Mouse (Mus musculus): Measurements from ENCODE around the gene Snx5. TPM values are rescaled to one million over a fixed set of nuclear protein-coding genes. Genes with fewer than 3 reads are reported as not detected.

The Snx5 gene
- total and polyA plus RNA-seq, 3 experiments: 136 to 835 (median 213) TPM

DNA sequence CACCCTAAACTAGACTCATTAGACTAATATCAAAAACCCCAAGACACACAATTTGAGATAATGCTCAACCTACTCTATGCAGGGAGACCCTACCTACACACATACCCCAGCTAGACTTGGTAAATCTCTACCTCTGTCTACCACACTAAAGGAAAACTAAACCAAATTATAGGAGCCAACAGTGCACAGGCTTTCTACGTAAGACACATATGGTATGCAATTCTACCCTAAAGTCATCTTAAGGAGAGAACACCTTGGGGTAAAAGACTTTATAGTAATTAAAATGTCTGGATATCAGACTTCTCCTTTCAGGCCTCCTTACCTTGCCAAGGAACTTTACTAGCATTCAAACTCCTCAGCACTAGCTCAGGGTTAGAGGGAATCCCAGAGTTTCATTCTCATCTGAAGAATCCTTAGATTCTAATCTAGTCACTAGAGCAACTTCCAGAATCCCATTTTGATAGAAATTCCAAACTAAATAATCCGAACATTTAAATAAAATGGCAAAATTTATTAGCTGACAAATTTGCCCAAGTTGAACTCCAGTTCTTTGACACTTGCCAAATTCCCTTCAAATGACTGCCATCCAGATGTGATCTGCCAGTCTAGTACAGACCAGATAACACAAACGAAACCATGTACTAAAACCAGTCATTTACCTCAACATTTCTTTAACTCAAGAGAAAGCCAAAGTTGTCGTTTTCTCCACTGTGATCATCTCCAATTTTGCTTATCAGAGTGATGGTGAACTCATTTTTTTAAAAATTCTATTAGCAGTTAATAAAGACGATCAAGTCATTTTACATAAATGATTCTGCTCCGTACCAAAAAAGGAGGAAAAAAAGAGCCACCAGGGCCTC, 2.0 kb downstream of the Snx5 start:
- Histone ChIP-seq H3K79me2 (ENCODE audit: control insufficient read depth, insufficient read depth, low read length, poor library complexity) (peaks cover 90% of the 10 kb centered on the region), H3K27me3 (ENCODE audit: control insufficient read depth in 1 of 2, insufficient read depth in 2 of 2, low read length in 2 of 2) (no peaks in the 10 kb centered on the region), H3K36me3 (ENCODE audit: control insufficient read depth in 1 of 2, insufficient read depth in 2 of 2, low read length in 2 of 2) (peaks cover 14 to 56% of the 10 kb centered on the region in 2 experiments), H3K4me1 (ENCODE audit: control insufficient read depth in 1 of 2, insufficient read depth in 2 of 2, low read length in 2 of 2) (peaks cover 4 to 18% of the 10 kb centered on the region in 2 experiments), H3K27ac (ENCODE audit: control insufficient read depth, low read depth, low read length) (peak overlapping the region; percentile 78), H3K9me3 (replicated peaks; ENCODE audit: insufficient read depth, low read length) (no peaks in the 10 kb centered on the region), H3K9ac (ENCODE audit: control insufficient read depth, low read depth, low read length, poor library complexity, severe bottlenecking) (peak overlapping the region; percentile 99), H3K4me3 (ENCODE audit: control insufficient read depth in 1 of 2, insufficient read depth in 1 of 2, low read depth in 2 of 2, low read length in 2 of 2) (peak overlapping the region; percentile 85 to 98)
- TF ChIP-seq ELF1 (IDR thresholded peaks at IDR 0.05; ENCODE audit: low read depth, low read length) (no peak), SIN3A (IDR thresholded peaks at IDR 0.05; ENCODE audit: low read length) (peak; percentile 46; the same call in 1 of the 2 replicates), POLR2A (IDR thresholded peaks at IDR 0.05; ENCODE audit: control insufficient read depth in 1 of 2, insufficient read depth in 1 of 2, low read depth in 1 of 2, low read length in 2 of 2, poor library complexity in 1 of 2) (no peak), CHD1 (IDR thresholded peaks at IDR 0.05; ENCODE audit: low read depth, low read length) (peak; percentile 18; the same call in 1 of the 2 replicates), CTCF (IDR thresholded peaks at IDR 0.05 in 2 of 3, conservative IDR thresholded peaks at IDR 0.05 in 1 of 3; ENCODE audit: control insufficient read depth in 1 of 3, insufficient read depth in 1 of 3, low read depth in 2 of 3, low read length in 3 of 3, poor library complexity in 1 of 3, severe bottlenecking in 1 of 3) (no peak)
- DNase-seq (ENCODE audit: low read depth, low spot score): peak; percentile 56

DNA sequence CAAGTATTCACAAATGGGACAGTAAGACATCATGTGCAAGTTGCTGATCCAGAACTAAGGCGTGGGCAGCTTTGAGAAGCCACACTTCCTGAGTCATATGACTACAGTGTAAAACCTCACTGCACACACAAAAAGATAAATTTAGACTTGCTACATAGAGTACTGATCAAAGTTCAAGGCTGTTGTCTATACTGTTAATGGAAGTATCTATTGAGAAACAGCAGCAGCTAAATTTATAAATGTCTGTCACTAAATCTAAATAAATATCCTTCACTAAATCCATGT, 3.0 kb downstream of the Snx5 start:
- Histone ChIP-seq H3K9me3 (replicated peaks; ENCODE audit: insufficient read depth, low read length) (no peaks in the 10 kb centered on the region), H3K27ac (ENCODE audit: control insufficient read depth, low read depth, low read length) (peak overlapping the region; percentile 33), H3K4me3 (ENCODE audit: control insufficient read depth in 1 of 2, insufficient read depth in 1 of 2, low read depth in 2 of 2, low read length in 2 of 2) (peak overlapping the region; percentile 62 to 85), H3K79me2 (ENCODE audit: control insufficient read depth, insufficient read depth, low read length, poor library complexity) (peaks cover 91% of the 10 kb centered on the region), H3K36me3 (ENCODE audit: control insufficient read depth in 1 of 2, insufficient read depth in 2 of 2, low read length in 2 of 2) (peaks cover 17 to 58% of the 10 kb centered on the region in 2 experiments), H3K4me1 (ENCODE audit: control insufficient read depth in 1 of 2, insufficient read depth in 2 of 2, low read length in 2 of 2) (peaks cover 4 to 18% of the 10 kb centered on the region in 2 experiments), H3K9ac (ENCODE audit: control insufficient read depth, low read depth, low read length, poor library complexity, severe bottlenecking) (peak overlapping the region; percentile 99), H3K27me3 (ENCODE audit: control insufficient read depth in 1 of 2, insufficient read depth in 2 of 2, low read length in 2 of 2) (no peaks in the 10 kb centered on the region)
- peak; percentile 68 for DNase-seq (ENCODE audit: low read depth, low spot score)
- TF ChIP-seq USF1 (IDR thresholded peaks at IDR 0.05; ENCODE audit: low read depth, low read length) (peak; percentile 57; the same call in 1 of the 2 replicates), MXI1 (IDR thresholded peaks at IDR 0.05; ENCODE audit: low read depth, low read length) (peak; percentile 37; the same call in 1 of the 2 replicates), CHD2 (IDR thresholded peaks at IDR 0.05; ENCODE audit: low read length) (no peak), CTCF (IDR thresholded peaks at IDR 0.05 in 2 of 3, conservative IDR thresholded peaks at IDR 0.05 in 1 of 3; ENCODE audit: control insufficient read depth in 1 of 3, insufficient read depth in 1 of 3, low read depth in 2 of 3, low read length in 3 of 3, poor library complexity in 1 of 3, severe bottlenecking in 1 of 3) (no peak), POLR2AphosphoS5 (IDR thresholded peaks at IDR 0.05; ENCODE audit: borderline replicate concordance, low read depth, low read length) (no peak), SIN3A (IDR thresholded peaks at IDR 0.05; ENCODE audit: low read length) (no peak), ZNF384 (IDR thresholded peaks at IDR 0.05; ENCODE audit: low read depth, low read length) (no peak), GATA1 (IDR thresholded peaks at IDR 0.05; ENCODE audit: low read depth, low read length) (no peak), ETS1 (IDR thresholded peaks at IDR 0.05; ENCODE audit: low read depth, low read length) (0 out of 2 replicates have a peak, but pooled peaks have one; percentile 22), MYC (IDR thresholded peaks at IDR 0.05; ENCODE audit: low read depth, low read length) (peak; percentile 46; the same call in 1 of the 2 replicates), JUND (IDR thresholded peaks at IDR 0.05; ENCODE audit: low read depth, low read length) (no peak)
